Mouse (Mus musculus) urinary bladder, adult 2 months (tissue): Measurements from ENCODE around the gene Gm20388. TPM values are rescaled to one million over a fixed set of nuclear protein-coding genes. Genes with fewer than 3 reads are reported as not detected.
A peak's percentile ranks its signal among the peaks of the same experiment; 100 is the strongest.

ENCODE experiments used
- DNase-seq: peaks from one replicate; pipeline ENCODE4 v3.0.0; 2022; ENCODE audit warnings: low spot score
- polyA plus RNA-seq: library from polyadenylated mRNA; depleted of rRNA; stranded (reverse); fragments of >200 nt; gene quantifications from 2 replicates; pipeline ENCODE4 v1.2.3, GENCODE M21; 2012

The Gm20388 gene
- polyA plus RNA-seq, 1 experiment, result 50.2 TPM

DNA sequence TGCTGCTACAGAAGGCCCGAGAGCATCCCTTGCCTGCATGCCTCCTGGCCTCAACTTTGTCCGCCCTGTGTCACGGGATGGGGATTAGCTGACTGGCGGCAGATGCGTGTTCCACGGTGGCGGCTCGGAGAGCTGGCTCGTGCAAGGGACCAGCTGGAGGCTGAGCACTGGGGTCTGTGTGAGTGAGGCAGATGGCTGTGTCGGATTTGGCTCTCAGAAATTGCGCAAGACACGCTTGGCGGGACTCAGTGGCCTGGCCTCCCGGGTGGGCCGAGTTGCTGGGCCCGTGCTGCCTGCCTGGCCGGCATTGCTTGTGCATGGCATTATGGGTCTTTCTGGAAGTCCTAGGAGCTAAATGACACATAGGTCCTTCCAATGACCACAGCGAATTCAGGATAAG, 398.7 kb downstream of the Gm20388 start:
- no peak for DNase-seq

DNA sequence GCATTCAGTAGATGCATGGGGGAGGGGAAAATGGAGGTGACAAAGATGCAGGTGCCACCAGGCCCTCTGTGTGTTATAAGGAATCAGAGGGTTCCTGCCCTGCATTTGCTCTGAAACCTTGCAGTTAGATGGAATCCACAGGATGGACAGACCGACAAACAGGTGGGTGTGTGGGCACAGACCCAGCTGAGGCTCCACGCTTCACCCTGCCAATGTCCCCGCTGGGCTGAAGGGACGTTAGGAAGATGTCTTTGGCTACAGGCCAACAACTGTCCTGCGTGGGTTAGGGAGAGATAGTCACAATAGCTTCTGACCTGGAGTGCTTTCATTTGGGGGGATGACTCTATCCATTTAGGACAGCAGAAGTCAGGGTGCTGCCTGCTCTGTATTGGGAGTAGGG, 399.4 kb downstream of the Gm20388 start:
- DNase-seq, result no peak

DNA sequence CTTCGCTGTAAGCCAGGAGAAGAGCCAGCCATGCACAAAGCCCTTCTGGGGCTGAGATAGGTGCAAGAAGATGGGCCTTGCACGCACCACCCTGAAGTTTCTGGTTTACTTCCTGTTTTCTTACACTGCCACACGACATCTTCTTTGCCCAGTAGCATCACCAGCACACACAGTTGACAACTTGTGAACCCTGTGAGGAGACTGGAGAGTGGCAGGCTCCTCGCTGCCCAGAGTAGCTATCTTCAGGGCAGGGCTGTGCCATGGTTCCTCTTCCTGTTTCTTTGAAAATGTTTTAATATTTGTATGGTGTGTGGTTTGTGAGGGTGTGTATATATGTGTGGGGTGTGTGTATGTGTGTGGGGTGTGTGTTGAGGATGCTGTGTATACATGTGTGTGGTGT, 401.8 kb downstream of the Gm20388 start:
- no peak for DNase-seq

DNA sequence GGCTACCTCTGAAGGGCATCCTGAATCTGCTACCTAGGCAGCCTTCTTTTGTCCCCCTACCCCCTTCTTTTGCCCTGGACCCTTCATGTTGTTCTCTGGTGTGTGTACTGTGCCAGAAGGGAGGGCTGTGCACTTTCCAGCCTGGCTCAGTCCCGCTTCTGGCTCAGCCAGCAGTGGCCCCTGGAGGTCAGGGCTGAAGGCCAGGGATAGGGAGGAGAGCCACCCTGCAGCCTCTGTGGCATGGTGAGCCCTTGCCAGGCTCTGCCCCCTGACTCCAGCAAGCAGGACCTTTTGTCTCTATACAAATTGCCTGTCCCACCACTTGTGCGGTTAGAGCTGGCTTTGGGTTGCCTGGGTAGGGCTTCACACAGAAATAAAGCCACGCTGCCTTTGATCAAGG, 403.0 kb downstream of the Gm20388 start:
- DNase-seq, result no peak

DNA sequence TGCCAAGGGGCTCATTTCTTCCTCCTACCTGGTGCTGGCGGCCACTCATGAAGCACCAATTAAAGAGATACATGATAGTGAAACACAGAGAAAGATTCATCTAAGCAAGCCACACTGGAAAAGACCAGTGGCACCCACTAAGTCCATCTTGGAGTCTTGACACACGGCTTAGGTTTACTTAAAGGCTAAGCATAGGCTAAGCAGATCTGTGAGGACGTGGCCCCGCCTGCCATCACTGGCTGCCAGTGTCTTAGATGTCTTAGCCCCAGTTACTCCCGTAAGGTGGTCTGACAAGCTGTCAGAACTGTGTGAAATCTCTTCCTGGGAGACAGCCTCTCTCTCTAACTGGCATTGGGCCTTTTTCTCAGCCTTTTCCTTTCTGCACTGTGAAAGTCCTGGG, 404.3 kb downstream of the Gm20388 start:
- no peak for DNase-seq

DNA sequence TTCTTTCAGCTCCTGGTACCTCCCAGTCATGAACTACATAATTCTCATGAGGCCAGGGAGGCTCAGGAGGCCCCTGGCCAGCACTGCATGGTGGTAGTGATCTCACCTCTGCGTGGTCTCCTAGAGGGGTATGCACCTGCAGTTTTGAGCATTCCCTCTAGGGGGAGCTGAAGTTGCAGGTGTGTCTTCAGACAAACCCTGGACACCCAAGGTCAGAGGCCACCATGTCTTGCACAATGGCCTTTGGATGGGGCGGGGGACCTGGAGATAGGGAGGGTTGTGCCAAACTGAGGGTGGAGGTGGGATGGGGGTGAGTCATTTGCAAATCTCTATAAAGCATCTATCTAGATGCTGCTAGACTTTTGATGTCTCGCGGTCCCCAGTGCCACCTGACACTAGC, 405.0 kb downstream of the Gm20388 start:
- no peak for DNase-seq

DNA sequence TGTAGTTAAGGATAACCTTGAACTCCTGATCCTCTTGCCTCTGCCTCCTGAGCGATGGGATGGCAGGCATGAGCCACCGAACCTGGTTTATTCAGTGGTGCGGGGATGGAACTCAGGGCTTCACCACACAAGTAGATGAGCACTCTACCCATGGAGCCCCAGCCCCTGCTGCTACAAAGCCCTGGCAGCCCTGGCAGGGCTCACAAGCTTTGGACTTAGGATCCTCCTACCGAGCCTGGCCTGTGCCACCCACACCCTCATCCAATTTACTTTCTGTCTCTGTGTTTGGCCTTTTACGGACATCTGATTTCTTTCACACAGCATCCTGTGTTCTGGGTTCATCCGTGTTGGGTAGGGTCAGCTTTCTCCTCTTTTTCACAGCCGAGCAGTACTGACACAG, 406.1 kb downstream of the Gm20388 start:
- no peak for DNase-seq

DNA sequence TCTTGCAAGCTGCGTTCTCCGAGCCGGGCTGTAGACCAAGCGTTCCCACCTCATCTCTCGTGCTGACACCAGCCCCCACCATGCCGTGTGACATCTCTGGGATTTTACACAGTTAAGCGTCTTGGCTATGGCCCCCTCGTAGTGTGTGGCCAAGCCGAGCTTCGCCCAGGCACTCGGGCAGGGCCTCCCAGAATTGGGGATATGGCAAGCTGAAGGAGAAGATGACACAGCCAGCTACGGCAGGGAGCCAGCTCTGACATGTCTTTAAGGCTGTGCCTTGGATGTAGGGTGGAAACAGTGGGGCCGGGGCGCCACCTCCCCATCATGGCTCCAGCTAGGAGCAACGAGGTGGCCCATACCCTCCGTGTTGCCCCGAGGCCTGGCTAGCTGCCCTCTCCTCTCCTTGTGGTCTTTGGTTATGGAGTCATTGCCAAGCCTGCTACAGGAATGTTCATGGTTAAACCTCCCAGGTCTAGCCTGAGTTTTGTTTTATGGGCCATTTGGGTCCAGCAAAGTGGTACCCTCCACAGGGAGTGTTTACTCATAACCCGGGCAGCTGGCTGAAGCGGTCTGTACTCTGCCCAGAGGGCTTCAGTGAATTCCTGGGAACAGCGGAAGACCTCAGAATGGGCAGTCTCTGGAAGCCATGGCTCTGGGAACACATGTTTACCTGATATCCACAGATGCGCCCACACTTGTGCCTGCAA, 406.6 kb downstream of the Gm20388 start:
- DNase-seq, result no peak

DNA sequence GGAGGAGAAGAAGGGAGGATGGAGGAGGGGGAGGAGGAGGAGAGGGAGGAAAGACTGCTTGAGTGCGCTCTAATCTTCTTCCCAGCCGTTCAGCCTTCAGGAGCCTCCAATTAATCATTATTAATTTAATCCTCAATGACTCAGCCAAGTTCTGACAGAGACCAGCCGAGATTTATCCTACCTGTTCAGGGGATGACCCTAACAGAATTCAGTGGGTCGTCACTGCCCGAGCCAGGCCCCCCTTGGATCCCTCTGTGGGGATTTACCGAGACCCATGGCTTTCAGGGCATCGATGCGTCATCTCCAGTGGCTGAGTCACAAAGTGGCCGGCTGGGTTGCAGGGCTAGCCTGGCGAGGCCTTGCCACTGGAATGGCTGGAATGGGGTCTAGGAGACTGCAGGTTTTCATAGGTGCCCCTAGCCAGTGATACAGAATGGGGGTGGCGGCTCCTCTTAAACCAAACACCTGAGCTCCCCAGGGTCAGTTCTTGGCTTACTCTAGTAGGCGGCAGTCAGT, 407.9 kb downstream of the Gm20388 start:
- no peak for DNase-seq

DNA sequence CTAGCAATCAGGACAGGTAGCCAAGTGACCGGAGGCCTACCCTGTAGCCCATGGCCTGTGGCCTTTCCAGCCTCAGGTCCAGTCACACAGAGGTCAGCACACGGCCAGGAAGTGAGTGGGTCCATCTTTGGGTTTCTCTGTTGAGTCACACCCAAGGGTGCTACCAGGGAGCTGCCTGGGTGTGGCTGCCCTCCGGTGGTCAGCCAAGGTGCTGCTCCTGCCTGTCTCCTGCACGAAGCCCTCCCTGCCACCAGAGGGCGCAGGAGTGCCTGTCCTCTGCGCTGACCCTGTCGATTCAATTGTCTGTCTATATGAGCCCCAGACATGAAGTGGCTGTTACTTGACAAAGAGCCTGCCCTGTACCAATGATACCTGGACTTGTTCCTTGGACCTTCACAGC, 408.8 kb downstream of the Gm20388 start:
- peak; percentile 65 for DNase-seq

DNA sequence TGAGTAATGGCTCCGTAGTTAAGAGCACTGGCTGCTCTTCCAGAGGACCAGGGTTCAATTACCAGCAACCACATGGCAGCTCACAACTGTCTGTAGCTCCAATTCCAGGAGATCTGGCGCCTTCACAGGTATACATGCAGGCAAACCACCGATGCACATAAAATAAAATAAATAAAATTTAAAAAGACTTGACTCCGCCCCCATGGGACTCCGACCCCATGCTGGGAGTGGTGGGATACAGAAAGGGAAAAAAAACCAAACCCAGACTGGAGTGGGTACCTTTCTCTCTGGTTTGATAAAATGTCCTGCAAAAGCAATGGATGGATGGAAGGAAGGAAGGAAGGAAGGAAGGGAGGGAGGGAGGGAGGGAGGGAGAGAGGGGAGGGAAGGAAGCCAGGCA, 409.5 kb downstream of the Gm20388 start:
- no peak for DNase-seq

DNA sequence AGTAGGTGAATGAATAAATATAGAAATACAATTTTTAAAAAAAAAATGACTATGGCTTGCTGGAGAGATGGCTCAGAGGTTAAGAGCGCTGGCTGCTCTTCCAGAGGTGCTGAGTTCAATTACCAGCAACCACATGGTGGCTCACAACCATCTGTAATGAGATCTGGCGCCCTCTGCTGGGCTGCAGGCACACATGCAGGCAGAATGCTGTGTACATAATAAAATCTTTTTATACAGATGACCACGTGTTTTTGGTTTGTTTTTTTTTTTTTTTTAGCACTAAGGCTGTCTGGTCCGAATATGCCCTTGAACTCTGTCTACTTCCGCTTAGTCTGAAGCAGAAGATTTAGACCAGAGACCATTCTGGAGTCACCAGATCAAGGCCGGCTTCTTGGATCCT, 411.1 kb downstream of the Gm20388 start:
- DNase-seq, result no peak

DNA sequence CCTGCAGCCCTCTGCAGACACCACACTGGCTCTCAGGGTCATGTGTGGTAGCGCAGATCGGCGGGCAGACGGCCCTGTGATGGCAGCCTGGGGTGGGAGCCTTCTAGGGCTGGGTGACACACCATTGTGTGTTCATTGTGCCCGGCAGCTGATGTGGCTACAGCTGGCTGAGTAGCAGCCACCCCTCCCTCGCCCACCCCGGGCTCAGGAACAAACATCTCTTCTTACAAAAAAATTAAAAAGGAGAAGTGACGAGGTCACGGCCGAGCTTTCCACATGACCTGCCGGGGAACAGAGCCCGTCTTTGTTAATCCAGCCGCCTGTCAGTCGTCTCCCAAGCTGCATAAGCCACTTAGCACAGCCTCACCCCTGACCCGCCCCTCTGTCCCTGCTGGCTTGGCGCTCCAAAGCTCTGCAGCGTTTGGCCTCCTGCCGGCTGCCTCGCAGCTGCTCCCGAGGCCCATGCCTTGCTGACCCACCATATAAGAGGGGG, 412.4 kb downstream of the Gm20388 start:
- no peak for DNase-seq

DNA sequence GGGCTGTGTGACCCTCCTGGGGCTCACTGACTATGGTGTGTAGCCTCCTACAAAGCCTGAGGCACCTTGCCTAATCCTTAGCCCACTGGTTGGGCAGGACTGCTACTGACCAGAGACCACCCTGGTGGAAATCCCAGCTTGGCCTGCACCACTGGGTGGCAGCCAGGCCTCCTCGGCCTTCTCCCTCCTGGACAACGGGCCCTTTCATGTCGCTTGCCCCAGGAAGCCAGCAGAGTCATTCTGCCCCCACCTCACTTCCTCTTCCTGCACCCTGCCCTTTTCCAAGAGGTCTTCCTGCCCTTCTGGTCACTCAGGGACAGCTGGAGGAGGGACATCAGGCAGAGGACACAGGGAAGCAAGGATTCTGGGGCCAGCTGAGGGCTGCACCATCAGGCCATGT, 413.9 kb downstream of the Gm20388 start:
- DNase-seq, result no peak

DNA sequence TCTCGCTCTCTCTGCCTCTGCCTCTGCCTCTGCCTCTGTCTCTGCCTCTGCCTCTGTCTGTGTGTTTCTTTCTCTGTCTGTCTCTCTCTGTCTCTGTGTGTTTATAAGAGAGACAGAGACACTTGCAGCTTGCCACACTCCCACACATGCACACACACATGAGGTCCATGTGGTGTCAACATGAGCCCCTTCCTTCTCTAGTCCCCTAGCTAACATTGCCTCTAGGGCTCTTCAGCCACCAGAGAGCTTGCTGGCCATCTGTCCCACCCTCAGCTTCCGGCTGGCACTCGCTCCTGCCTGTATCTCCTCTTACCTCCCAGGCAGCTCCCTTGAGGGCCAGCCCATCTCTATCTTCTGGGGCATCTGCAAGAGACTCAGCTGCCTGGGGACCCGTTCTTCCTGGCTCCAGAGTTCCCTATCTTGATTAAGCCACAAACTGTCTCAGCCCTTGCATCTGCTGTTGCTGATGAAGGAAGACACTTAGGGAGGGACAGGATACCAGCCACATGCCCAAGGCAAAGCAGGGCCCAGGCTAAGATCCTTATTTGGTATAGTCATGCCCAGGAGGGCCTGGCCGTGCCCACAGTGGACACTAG, 414.6 kb downstream of the Gm20388 start:
- DNase-seq, result no peak

DNA sequence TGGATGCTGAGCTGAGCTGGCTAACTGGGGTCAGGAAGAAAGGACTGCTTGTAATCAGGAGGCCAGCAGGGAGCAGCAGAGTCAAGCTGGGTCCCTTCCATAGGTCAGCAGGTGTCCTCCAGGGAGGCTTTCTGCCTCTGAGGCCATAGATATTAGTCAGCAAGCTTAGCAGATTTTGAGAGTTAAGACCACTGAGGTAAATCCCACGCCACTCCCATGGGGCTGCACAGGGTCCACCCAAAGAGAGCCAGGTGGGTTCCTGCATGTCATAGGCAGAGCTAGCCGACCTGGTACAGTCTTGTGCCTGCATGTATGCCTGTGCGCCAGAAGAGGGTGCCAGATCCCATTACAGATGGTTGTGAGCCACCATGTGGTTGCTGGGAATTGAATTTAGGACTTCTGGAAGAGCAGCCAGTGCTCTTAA, 416.5 kb downstream of the Gm20388 start:
- no peak for DNase-seq

DNA sequence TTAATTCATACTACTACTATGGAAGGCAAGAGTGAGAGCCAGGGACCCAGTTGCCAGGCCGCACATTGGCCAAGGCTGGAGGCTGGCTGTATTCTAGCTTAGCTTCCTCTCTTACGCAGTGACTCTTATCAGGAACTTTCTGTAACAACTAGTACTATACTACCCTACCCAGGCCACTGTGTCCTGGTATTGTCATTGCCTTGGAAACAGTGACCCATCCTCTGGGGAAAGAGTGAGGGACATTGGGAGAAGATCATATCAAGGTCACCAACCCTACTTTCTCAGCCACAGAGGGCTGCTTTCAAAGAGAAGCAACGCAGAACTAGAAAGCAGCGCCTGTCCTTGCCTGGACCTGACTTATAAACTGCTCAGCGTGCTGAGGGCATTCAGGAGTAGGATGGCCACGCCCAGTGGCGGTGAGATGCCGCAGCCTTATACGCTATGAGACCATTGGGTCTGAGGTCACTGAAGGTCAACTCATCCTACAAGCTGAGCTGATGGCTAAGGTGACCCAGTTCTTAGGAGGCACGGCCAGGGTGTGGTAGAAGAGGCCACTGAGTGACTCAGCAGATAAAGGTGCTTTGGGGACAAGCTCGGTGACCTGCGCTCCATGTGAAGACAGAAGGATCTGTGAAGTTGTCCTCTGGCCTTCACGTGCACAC, 417.9 kb downstream of the Gm20388 start:
- no peak for DNase-seq

DNA sequence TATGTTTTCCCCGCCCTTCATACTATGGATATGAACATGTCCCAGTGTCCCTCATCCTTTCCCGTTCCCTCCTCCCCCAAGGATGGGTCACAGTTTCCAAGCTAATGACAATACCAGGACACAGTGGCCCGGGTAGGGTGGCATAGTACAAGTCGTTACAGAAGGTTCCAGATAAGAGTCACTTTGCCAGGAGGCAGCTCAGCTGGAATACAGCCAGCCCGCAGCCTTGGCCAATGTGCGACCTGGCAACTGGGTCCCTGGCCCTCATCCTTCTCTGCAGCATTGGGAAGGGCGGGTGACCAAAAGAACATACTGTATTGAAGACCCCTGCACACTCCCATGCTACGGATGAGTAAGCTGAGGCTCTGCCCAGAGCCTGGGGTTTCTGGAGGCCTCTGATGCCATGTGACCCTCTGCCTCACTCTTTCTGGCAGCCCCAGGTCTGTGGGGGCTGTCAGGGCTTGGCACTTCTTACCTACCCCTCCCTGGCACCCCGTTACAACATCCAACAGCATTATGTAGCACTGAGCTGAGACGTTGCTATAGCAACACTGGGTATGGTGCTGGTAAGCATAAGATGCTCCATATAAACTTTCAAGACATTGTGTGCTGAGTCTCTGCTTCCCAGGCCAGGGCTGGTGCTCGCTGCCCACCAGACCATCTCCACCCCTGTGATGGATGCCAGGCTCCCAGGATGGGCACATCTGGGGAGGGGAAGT, 418.5 kb downstream of the Gm20388 start:
- no peak for DNase-seq

DNA sequence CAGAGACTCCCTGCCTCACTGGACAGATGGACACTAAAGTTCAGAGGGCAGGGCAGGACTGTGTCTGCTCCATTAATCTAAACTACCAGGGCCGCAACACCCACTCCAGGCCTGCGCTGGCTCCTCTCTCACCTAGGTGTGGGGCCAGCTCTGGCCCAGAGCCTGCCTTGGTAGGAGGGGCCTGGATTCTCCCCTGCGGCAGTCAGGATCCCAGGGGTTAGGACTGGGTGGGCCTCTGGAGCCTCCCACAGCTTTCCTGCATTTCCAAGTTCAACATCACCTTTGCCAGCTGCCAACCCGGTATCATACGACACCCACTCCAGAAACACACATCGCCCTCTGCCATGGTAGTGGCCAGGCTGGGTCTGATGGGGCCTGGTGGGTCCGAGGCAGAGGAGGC, 420.4 kb downstream of the Gm20388 start:
- no peak for DNase-seq

DNA sequence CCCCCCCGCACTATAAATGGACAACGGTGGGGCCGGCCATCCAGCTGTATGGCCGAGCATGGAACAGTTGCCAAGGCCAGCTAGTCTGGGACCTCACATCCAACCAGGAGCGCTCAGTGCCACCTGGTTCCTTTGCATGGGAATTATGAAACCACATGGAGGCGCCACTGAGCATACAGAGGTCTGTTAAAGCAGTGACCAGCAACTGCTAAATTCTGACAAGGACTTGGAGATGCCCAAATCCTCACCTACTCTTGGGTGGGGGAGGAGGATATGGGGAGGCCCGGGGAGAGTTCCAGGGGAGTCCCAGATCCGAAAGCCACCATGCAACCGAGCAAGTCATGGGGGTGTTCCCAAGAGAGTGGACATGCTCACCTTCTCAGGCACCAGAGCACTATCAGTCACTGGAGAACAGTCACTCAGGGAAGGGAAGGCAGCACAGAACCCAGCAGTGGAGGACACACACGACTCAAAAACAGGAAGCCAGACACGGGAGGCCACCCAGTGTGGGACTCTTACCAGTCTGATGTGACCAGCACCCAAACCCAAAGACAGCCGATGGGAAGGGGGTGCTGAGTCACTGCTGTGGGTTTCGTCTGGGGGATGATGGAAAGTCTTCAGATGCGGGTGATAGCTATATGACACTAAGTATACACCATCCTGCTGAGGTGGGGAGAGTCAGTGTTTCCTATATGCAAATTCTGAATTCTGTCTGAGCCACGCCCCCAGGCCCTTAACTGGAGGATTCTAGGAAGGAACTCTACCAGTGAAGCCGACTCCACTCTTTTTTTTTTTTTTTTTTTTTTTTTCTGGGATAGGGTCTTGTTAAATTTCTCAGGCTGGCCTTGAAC, 422.0 kb downstream of the Gm20388 start:
- no peak for DNase-seq

DNA sequence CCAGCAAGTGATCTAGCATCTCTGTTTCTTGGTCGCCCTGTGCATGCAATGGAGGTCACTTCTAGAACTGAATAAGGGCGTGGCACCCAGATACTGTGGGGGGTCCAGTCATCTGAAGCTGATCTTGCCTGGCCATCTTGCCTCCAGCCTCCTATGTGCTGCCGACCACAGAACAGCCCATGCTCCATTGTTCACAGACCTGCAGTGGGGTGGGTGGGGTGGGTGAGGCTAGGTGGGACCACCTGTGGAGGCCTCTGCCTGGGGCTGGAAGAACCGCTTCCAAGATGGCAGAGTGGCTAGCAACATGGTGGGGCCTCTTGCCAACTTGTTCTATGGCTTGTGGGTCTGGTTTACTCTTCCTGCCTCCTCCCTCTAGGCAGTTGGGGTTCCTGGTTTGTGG, 423.0 kb downstream of the Gm20388 start:
- no peak for DNase-seq
